Mouse (Mus musculus): ENCODE measurements around the gene Ccdc6. TPM values are rescaled to one million over a fixed set of nuclear protein-coding genes. Genes with fewer than 3 reads are reported as not detected.

Ccdc6 gene
- polyA plus RNA-seq, 1 experiment from 2014 or later = 22.6 TPM

DNA sequence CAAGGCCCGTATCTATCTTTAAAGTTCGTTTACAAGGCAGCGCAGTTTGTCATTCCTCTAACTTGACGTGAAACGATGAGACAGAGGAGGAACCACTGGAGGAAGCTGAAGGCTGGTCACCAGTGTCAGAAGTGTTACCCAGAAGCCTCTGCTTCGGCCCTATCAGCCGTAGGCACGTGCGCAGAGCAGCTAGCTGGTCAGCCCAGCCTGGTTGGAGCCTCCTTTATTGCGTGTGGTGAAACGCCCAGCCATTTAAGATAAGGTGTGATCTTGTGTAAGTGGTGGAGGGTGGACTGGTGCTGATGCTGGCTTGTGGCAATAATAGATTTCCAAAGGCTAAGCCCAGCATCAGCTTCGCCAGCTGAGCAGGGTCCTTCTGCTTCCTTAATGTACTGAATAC, 43.5 kb downstream of the Ccdc6 start:
- Histone ChIP-seq H3K27ac (replicated peaks; ENCODE audit: low read depth, low read length) (no peak overlapping the region), H3K9me3 (ENCODE audit: control insufficient read depth, low read length) (peaks cover 3% of the 10 kb centered on the region; the same call in 1 of the 2 replicates), H3K4me2 (ENCODE audit: low read depth, severe bottlenecking) (no peak overlapping the region), H3K36me3 (ENCODE audit: control insufficient read depth, insufficient read depth, low read length) (peaks cover 6% of the 10 kb centered on the region; the same call in 1 of the 2 replicates), H3K9ac (ENCODE audit: low read length) (no peak overlapping the region), H3K27me3 (ENCODE audit: control insufficient read depth, insufficient read depth, low read length) (no peaks in the 10 kb centered on the region), H3K4me3 (ENCODE audit: low read depth, low read length) (no peak overlapping the region), H3K4me1 (ENCODE audit: control insufficient read depth, insufficient read depth, low read length) (no peaks in the 10 kb centered on the region)
- 84% methylated on average over 12 of the region's 12 CpGs for WGBS
- DNase-seq (ENCODE audit: low spot score) = no peak
- no peak for ATAC-seq (ENCODE audit: insufficient number of reproducible peaks, low FRiP score, low TSS enrichment, low read depth)

DNA sequence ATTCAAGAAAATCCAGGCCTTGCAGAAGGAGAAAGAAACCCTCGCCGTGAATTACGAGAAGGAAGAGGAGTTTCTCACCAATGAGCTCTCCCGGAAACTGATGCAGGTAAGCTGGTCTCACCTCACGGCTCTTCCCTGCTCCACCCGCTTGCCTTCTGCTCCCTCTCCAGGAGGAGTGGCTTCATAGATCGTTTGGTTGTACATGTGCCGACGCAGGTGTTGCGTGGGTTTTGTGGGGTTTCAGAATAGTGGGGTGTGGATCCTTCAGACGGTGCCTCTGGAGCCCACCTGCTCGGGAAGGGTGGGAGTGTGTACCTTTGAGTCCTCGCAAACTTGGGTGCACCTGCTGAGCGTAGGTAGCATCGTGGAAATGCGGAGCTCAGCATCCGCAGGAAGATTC, 45.7 kb downstream of the Ccdc6 start:
- Histone ChIP-seq H3K36me3 (ENCODE audit: control insufficient read depth, insufficient read depth, low read length) (peaks cover 10% of the 10 kb centered on the region), H3K9ac (ENCODE audit: low read length) (no peak overlapping the region), H3K4me2 (ENCODE audit: low read depth, severe bottlenecking) (no peak overlapping the region), H3K9me3 (ENCODE audit: control insufficient read depth, low read length) (peaks cover 3% of the 10 kb centered on the region; the same call in 1 of the 2 replicates), H3K27me3 (ENCODE audit: control insufficient read depth, insufficient read depth, low read length) (no peaks in the 10 kb centered on the region), H3K27ac (replicated peaks; ENCODE audit: low read depth, low read length) (no peak overlapping the region), H3K4me3 (ENCODE audit: low read depth, low read length) (no peak overlapping the region), H3K4me1 (ENCODE audit: control insufficient read depth, insufficient read depth, low read length) (no peaks in the 10 kb centered on the region)
- DNase-seq (ENCODE audit: low spot score) (no peak), ATAC-seq (ENCODE audit: insufficient number of reproducible peaks, low FRiP score, low TSS enrichment, low read depth) (no peak)
- WGBS = 95% methylated on average over 17 of the region's 17 CpGs

DNA sequence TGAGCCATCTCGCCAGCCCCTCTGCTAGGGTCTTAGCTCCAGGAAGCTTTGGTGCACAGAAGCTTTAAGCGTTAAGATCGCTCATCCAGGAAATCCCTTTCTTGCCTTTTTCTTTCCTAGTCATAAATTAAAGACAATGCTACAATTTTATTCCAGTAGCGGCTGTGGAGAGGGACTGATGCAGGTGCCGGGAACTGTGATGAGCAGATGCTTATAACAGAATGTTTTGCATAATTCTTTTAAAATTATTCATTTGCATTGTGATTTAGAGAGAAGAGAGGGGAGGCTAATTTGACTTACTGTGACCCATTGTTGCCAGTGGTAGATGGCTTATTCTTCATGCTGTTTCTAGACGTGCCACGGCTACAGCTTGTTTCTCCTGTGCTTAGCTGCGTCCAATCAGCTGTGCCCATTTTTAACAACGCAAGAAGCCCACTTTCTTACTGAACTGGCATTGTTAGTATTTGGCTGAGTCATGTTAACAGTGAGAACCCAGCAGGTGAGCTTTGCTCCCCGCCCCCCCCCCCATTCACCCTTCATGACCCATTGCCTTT, 47.2 kb downstream of the Ccdc6 start:
- ATAC-seq (ENCODE audit: insufficient number of reproducible peaks, low FRiP score, low TSS enrichment, low read depth) = no peak
- H3K36me3 ChIP-seq (ENCODE audit: control insufficient read depth, insufficient read depth, low read length) = peaks cover 10% of the 10 kb centered on the region
- peaks cover 6% of the 10 kb centered on the region for H3K4me1 ChIP-seq (ENCODE audit: control insufficient read depth, insufficient read depth, low read length)
- WGBS = 91% methylated on average over 10 of the region's 10 CpGs
- H3K4me2 ChIP-seq (ENCODE audit: low read depth, severe bottlenecking) = no peak overlapping the region
- DNase-seq (ENCODE audit: low spot score) = no peak
- no peak overlapping the region for H3K27ac ChIP-seq (replicated peaks; ENCODE audit: low read depth, low read length)
- no peaks in the 10 kb centered on the region for H3K27me3 ChIP-seq (ENCODE audit: control insufficient read depth, insufficient read depth, low read length)
- H3K4me3 ChIP-seq (ENCODE audit: low read depth, low read length) = no peak overlapping the region
- H3K9ac ChIP-seq (ENCODE audit: low read length) = no peak overlapping the region
- peaks cover 3% of the 10 kb centered on the region; the same call in 1 of the 2 replicates for H3K9me3 ChIP-seq (ENCODE audit: control insufficient read depth, low read length)

DNA sequence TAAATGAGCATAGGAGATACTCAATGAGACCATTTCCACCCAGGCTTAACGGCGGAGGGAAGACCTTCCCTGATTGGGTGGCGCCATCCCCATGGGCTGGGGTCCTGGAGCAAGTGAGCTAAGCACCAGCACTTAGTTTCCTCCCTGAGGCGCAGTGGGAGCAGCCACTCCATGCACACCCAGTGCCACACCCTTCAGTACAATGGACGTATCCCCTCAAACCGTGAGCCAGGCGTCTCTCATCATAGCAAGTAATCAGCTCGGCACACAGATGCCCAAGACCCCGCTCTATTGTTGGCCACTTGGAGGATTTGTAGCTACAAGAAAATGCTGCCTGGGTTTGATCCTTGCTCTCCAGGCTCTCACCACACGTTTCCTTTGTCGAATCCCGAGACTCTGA, 49.0 kb downstream of the Ccdc6 start:
- peaks cover 13% of the 10 kb centered on the region for H3K4me1 ChIP-seq (ENCODE audit: control insufficient read depth, insufficient read depth, low read length)
- H3K4me2 ChIP-seq (ENCODE audit: low read depth, severe bottlenecking) = no peak overlapping the region
- no peak overlapping the region for H3K27ac ChIP-seq (replicated peaks; ENCODE audit: low read depth, low read length)
- ATAC-seq (ENCODE audit: insufficient number of reproducible peaks, low FRiP score, low TSS enrichment, low read depth) (no peak), DNase-seq (ENCODE audit: low spot score) (no peak)
- no peak overlapping the region for H3K9ac ChIP-seq (ENCODE audit: low read length)
- WGBS = 78% methylated on average over 12 of the region's 12 CpGs
- H3K27me3 ChIP-seq (ENCODE audit: control insufficient read depth, insufficient read depth, low read length) = no peaks in the 10 kb centered on the region
- peaks cover 10% of the 10 kb centered on the region for H3K36me3 ChIP-seq (ENCODE audit: control insufficient read depth, insufficient read depth, low read length)
- peaks cover 3% of the 10 kb centered on the region; the same call in 1 of the 2 replicates for H3K9me3 ChIP-seq (ENCODE audit: control insufficient read depth, low read length)
- no peak overlapping the region for H3K4me3 ChIP-seq (ENCODE audit: low read depth, low read length)

DNA sequence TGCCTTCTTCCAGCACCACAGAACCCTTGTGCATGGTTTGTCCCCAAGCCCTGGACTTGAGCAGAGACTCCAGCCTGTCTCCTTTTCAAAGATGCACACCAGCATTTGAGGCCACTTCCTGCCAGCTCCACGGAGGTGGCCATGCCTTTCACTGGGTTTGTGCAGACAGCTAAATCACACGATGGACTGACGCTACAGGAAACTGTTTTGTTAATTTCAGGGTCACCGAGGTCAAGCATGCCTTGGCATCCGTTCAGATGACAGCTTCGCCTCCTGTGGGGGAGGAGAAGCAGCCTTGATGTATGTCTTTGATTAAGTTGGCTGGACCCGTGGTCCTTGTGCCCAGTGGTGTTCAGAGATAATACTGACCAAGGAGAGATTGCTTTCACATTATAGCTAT, 52.2 kb downstream of the Ccdc6 start:
- no peak overlapping the region for H3K4me3 ChIP-seq (ENCODE audit: low read depth, low read length)
- peaks cover 18% of the 10 kb centered on the region for H3K4me1 ChIP-seq (ENCODE audit: control insufficient read depth, insufficient read depth, low read length)
- no peak for ATAC-seq (ENCODE audit: insufficient number of reproducible peaks, low FRiP score, low TSS enrichment, low read depth)
- peaks cover 3% of the 10 kb centered on the region; the same call in 1 of the 2 replicates for H3K9me3 ChIP-seq (ENCODE audit: control insufficient read depth, low read length)
- peaks cover 8% of the 10 kb centered on the region for H3K36me3 ChIP-seq (ENCODE audit: control insufficient read depth, insufficient read depth, low read length)
- H3K27ac ChIP-seq (replicated peaks; ENCODE audit: low read depth, low read length) = no peak overlapping the region
- H3K4me2 ChIP-seq (ENCODE audit: low read depth, severe bottlenecking) = no peak overlapping the region
- peak; percentile 48 for DNase-seq (ENCODE audit: low spot score)
- WGBS = 10% methylated on average over 7 of the region's 7 CpGs
- no peak overlapping the region for H3K9ac ChIP-seq (ENCODE audit: low read length)
- H3K27me3 ChIP-seq (ENCODE audit: control insufficient read depth, insufficient read depth, low read length) = no peaks in the 10 kb centered on the region

DNA sequence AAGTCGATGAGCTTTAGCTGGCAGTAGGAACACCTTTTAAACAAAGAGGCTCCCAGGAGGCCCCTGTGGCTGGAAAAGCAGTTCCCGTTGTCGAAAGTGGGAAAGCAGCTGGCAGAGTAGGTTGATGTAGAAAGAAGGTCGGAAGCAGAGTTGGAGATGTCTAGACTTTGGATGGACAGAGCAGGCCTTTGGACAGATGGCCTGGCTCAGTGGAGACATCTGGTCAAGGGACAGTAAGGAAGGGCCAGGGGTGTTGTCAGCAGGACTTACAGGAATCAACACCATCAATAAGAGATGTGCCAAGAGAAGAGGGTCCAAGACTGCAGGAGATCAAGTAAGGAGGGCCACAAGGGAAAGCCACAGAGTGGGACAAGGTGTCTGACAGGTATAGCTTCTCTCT, 53.4 kb downstream of the Ccdc6 start:
- WGBS = 76% methylated on average over 4 of the region's 4 CpGs
- H3K4me3 ChIP-seq (ENCODE audit: low read depth, low read length) = no peak overlapping the region
- no peak overlapping the region; the same call in 1 of the 2 replicates for H3K9ac ChIP-seq (ENCODE audit: low read length)
- H3K27ac ChIP-seq (replicated peaks; ENCODE audit: low read depth, low read length) = no peak overlapping the region; the same call in 1 of the 2 replicates
- H3K9me3 ChIP-seq (ENCODE audit: control insufficient read depth, low read length) = peaks cover 2% of the 10 kb centered on the region; the same call in 1 of the 2 replicates
- DNase-seq (ENCODE audit: low spot score) (no peak), ATAC-seq (ENCODE audit: insufficient number of reproducible peaks, low FRiP score, low TSS enrichment, low read depth) (no peak)
- H3K4me2 ChIP-seq (ENCODE audit: low read depth, severe bottlenecking) = no peak overlapping the region
- H3K36me3 ChIP-seq (ENCODE audit: control insufficient read depth, insufficient read depth, low read length) = peaks cover 9% of the 10 kb centered on the region
- no peaks in the 10 kb centered on the region for H3K27me3 ChIP-seq (ENCODE audit: control insufficient read depth, insufficient read depth, low read length)
- peaks cover 18% of the 10 kb centered on the region for H3K4me1 ChIP-seq (ENCODE audit: control insufficient read depth, insufficient read depth, low read length)

DNA sequence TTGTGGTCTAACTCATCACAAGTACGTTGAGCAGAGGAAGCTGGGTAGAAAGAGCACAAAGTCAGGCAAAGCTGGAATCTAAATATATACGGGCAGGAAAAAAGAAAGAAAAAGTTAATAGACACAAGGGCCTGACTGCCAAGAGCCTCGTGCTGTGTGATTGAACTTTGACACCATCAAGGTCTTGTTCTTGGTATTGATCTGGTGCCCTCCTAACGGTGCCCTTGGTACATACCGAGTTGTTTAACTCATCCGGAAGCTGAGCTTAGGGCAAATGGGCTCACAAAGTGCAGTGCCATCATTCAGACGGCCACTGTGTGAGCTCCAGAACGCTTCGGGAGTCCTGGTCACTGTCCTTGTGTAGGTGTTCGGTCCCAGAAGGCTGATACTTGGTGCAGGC, 54.2 kb downstream of the Ccdc6 start:
- H3K36me3 ChIP-seq (ENCODE audit: control insufficient read depth, insufficient read depth, low read length) = peaks cover 4% of the 10 kb centered on the region
- no peak overlapping the region for H3K27ac ChIP-seq (replicated peaks; ENCODE audit: low read depth, low read length)
- WGBS = 88% methylated on average over 10 of the region's 10 CpGs

DNA sequence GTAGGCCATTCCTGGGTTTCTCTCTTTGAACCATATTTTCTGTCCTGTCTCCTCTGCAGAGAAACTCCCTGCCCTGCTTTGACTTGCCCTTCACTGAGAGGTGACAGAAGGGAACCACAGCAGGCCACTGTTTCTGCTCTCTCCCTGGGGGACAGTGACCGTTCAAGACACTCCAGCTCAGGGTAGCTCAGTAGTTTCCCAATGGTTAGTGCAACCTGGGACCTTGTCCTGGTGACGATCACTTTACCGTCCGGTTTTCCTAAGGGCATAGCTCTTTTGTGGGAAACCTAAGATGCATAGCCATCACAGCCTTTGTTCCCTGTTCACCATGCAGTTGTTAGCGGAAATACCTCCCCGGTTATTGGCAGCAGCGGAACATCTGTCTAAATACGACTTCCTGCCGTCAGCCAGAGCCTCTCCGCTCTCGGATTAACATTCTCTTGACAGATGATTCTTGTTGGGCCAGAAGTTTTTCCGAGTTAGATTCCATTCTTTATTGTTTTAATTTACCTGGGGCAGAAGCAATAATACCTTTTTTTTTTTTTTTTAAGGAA, 55.3 kb downstream of the Ccdc6 start:
- Histone ChIP-seq H3K4me3 (ENCODE audit: low read depth, low read length) (no peak overlapping the region), H3K9ac (ENCODE audit: low read length) (no peak overlapping the region; the same call in 1 of the 2 replicates), H3K4me2 (ENCODE audit: low read depth, severe bottlenecking) (no peak overlapping the region), H3K27me3 (ENCODE audit: control insufficient read depth, insufficient read depth, low read length) (no peaks in the 10 kb centered on the region), H3K27ac (replicated peaks; ENCODE audit: low read depth, low read length) (peak overlapping the region; percentile 79; the same call in 1 of the 2 replicates), H3K36me3 (ENCODE audit: control insufficient read depth, insufficient read depth, low read length) (peaks cover 8% of the 10 kb centered on the region), H3K4me1 (ENCODE audit: control insufficient read depth, insufficient read depth, low read length) (peaks cover 18% of the 10 kb centered on the region), H3K9me3 (ENCODE audit: control insufficient read depth, low read length) (no peaks in the 10 kb centered on the region)
- 40% methylated on average over 12 of the region's 12 CpGs for WGBS
- ATAC-seq (ENCODE audit: insufficient number of reproducible peaks, low FRiP score, low TSS enrichment, low read depth) (no peak), DNase-seq (ENCODE audit: low spot score) (peak; percentile 49)

More for the DNA sequence above, 54.2 kb downstream of the Ccdc6 start:
- Histone ChIP-seq H3K27me3 (ENCODE audit: control insufficient read depth, insufficient read depth, low read length) (no peaks in the 10 kb centered on the region), H3K9ac (ENCODE audit: low read length) (no peak overlapping the region), H3K4me1 (ENCODE audit: control insufficient read depth, insufficient read depth, low read length) (peaks cover 18% of the 10 kb centered on the region), H3K9me3 (ENCODE audit: control insufficient read depth, low read length) (no peaks in the 10 kb centered on the region), H3K4me2 (ENCODE audit: low read depth, severe bottlenecking) (no peak overlapping the region), H3K4me3 (ENCODE audit: low read depth, low read length) (no peak overlapping the region)
- ATAC-seq (ENCODE audit: insufficient number of reproducible peaks, low FRiP score, low TSS enrichment, low read depth) (no peak), DNase-seq (ENCODE audit: low spot score) (no peak)
